Mouse (Mus musculus): ENCODE data around the gene Tbrg4.

DNA sequence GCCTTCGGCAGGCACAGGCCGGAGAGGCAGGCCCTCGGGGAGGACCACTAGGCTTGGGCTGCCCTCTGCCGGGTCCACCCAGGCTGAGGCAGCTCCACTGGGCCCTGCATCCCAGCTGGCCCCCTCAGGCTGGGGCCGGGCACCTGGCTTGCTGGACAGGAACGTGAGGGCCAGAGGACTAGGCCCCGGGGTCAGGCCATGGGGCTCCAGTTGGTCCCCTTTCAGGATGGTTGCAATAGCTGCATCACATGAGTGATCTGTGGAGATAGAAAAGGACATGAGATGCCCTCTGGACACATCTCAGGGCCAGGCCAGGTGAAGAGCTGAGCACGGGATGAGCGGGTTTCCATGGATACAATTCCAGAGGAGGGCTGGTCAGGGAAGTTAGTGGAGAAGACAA is 23.2 kb downstream of the Tbrg4 start:
- TF ChIP-seq CTCF (IDR thresholded peaks at IDR 0.05; ENCODE audit: borderline replicate concordance, insufficient read depth, low read length) (no peak), POLR2A (IDR thresholded peaks at IDR 0.05; ENCODE audit: low read depth, low read length) (no peak)
